Mouse (Mus musculus): ENCODE results near the gene Mpped2.

The Mpped2 gene

GRCm38 (mm10) chr2:106705664-106706063 is 12.6 kb downstream of the Mpped2 start:
- no peak for DNase-seq (ENCODE audit: low read depth, low spot score)

- no peak for DNase-seq (ENCODE audit: low read depth, low spot score)
These were observed 14.1 kb downstream of the Mpped2 start for GRCm38 (mm10) chr2:106707136-106707535.

- no peak for DNase-seq (ENCODE audit: low read depth, low spot score)
These were observed 17.9 kb downstream of the Mpped2 start for GRCm38 (mm10) chr2:106710862-106711477.

GRCm38 (mm10) chr2:106711506-106711905 is 18.4 kb downstream of the Mpped2 start:
- DNase-seq (ENCODE audit: low read depth, low spot score), result no peak

- no peak for DNase-seq (ENCODE audit: low read depth, low spot score)
These were observed 20.1 kb downstream of the Mpped2 start for GRCm38 (mm10) chr2:106713151-106713550.

DNA sequence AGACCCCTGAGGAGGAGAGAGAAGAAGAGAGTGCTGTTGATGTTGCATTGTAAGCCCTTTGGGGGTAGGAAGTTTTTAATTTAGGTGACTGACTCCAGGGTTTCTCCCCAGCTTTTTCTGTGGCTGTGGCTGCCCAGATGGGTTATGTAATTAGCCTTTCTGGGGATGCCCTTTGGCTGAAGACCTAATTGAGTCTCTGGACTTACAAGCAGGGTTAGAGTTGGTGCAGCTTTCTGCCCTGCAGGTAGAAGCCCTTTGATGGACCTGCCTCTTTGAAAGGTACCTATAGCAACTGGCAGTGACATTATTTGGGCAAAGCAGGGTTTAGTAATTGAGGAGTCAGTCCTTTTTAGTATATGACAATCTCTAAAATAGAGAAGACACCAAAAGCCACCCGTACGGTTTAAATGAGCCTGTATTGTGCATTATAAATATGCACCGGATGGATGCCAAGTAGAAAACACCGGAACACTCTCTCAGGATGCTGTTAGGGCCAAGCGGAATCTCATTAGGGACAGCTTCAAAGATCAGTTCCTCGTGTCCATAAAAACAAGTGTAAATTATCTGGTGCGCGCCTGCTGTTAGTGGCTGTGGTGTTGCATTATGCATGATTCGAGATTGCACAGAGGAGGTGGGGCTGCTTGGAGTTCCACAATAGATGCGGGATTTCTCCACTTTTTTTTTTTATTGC is 22.8 kb downstream of the Mpped2 start:
- DNase-seq (ENCODE audit: low read depth, low spot score), result no peak

GRCm38 (mm10) chr2:106716365-106716717 is 23.3 kb downstream of the Mpped2 start:
- no peak for DNase-seq (ENCODE audit: low read depth, low spot score)

GRCm38 (mm10) chr2:106718888-106719287 is 25.8 kb downstream of the Mpped2 start:
- no peak for DNase-seq (ENCODE audit: low read depth, low spot score)

DNA sequence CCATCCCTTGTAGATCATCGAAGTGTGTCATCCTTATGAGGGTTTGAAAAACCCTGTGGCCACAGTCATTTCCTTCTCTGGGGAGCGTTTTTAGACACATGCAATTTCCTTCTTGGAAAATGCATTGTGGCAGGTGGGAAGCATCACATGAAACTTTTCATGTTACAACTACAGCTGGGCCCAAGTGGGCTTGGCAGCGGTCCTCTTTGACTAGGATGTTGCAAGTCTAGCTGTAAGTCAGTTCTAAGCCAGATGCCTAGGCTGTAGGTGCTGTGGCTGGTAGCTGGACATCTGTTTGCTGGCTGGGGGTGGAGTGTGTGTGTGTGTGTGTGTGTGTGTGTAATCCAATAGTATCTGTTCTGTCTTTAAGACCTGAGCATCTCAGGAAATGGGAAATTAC is 26.4 kb downstream of the Mpped2 start:
- DNase-seq (ENCODE audit: low read depth, low spot score), result no peak

GRCm38 (mm10) chr2:106720644-106721043 is 27.6 kb downstream of the Mpped2 start:
- DNase-seq (ENCODE audit: low read depth, low spot score), result no peak

DNA sequence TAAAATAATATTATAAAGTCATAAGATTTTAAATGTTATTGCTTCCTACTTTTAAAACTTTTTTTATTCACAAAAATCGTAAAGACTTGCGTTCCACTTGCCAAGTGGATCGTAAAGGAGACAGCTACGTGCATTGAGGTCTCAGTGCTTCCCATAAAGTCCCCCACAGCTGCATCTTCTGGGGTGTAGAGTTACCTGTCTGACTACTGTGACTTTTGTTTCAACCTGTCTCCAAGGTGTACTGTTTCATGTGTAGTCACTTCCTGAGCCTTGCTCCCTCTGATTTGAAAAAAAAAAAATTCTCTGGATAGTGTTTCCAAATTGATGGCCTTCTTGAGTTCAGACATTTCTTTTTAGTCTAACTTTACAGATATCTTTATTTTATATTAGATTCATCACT is 29.0 kb downstream of the Mpped2 start:
- no peak for DNase-seq (ENCODE audit: low read depth, low spot score)

DNA sequence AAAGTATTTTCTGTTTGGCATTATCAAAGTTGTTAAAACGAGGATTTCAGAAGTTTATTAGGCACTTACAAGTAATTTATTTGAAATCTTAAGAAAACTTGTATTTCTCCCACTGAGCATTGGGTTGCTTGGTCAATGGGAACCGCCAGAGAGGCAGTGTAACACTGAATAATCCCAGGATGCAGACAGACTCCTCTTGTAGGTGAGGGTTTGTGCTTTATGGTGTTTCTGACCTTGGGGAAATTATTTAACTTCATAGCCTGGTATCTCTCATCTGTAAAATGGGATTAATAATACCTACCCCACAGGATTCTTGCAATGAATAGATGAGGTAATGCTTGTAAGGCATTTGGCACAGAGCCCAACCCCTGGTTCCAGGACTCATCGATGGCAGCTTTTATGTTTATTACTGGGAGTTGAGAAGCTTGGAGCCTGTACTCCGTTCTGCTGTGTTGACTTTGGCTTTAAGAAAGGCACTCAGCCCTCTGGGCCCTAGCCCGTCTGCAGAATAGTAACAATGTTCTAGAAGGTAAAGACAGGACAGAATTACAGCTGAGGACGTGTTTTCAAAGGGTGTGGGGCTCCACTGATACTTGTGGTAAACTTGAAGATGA is 37.0 kb downstream of the Mpped2 start:
- no peak for DNase-seq (ENCODE audit: low read depth, low spot score)

DNA sequence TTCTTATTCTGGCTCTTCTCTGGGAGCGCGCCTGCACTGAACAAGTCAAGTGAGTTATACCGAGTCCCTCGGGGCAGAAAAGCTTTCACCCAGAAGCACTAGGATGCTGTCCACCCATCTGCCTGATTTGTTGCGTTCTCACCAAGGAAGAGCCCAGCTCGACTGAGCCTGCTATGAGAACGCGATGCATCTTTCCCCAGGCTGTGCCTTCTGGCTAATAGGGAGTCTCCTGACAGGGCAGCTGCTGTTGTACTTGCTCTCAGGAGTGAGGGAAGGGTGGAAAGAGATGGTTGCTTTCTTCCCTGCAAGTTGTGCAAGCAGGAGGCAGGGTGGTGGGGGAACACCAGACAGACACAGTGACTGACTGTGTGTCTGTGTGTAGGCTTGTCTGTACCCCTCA is 37.5 kb downstream of the Mpped2 start:
- no peak for DNase-seq (ENCODE audit: low read depth, low spot score)

DNA sequence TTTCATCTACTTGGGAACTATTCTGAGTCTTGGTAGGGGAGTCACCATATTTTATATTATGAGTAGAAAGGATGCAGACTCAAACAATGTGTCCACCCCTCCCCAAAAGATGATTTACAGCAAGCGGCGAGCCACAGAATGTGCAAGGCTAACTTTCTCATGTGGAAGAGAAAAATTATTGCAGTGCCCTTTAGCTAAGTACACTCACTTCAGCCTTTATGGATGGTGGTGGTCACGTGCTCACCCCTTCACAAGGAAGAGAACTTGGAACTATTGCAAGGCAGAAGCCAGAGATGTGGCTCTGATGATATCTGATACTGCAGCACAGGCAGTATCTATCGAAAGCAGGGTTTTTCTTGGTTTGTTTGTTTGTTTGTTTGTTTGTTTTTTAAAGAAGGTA is 38.4 kb downstream of the Mpped2 start:
- DNase-seq (ENCODE audit: low read depth, low spot score), result no peak

- DNase-seq (ENCODE audit: low read depth, low spot score), result no peak
These were observed 39.1 kb downstream of the Mpped2 start for GRCm38 (mm10) chr2:106732171-106732570.

- no peak for DNase-seq (ENCODE audit: low read depth, low spot score)
These were observed 40.3 kb downstream of the Mpped2 start for GRCm38 (mm10) chr2:106733396-106733795.

GRCm38 (mm10) chr2:106734004-106734403 is 40.9 kb downstream of the Mpped2 start:
- DNase-seq (ENCODE audit: low read depth, low spot score), result no peak

DNA sequence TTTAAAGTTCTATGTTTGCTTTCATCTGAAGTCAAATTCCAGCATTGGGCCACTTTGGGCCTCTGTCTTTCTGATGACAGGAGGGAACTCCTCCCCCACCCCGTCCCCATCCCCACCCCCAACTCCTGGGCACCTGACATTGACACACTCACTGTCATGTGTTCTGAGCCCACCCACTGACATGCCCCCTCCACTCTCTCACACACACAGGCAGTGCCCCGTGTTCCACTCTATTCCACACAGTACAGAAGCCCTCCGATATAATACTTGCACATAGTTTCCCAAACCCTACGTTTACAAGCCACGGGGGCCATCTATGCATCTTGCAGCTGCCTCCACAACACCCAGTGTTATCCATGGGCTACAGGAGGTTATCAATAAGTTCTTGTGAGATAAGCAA is 42.1 kb downstream of the Mpped2 start:
- DNase-seq (ENCODE audit: low read depth, low spot score), result no peak

DNA sequence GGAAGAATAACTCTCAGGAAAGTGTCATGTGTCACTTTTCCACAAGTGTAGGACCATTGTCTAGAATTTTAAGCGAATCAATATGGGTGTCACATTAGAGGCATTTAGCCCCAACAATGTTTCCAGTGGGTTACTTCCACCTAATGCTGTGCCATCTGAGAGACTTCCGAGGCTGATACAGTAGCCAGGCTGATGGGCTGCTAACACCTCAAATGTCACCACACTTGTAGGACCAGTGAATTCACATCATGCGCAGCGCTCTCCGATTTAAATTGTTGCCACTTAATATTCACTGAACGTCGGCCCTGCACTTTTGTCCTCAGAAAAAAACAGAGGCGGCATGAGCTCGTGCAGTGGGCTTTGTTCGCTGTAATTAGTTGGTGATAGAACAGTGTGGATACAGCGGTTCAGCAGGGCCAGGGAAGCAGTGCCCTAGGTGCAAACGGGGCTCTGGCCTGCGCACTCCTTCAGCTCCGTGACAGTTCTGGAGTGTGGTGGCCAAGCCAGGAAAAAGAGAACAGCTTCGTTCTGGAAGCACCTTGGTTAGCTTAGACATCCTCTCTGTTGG is 42.8 kb downstream of the Mpped2 start:
- no peak for DNase-seq (ENCODE audit: low read depth, low spot score)

DNA sequence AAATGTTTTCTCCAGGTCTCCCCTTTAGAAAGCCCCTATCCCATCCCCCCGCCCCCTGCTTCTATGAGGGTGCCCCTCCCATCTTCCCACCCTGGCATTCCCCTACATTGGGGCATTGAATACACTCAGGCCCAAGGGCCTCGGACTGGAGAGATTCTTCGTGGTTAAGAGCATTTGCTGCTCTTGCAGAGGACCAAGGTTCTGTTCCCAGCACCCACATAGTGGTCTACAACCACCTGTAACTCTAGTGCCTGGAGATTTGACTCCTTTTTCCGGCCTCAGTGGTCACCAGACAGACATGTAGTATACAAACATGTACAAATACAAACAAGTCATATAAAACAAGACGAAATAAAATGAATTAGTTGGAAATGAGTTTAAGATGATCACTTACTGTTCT is 45.9 kb downstream of the Mpped2 start:
- DNase-seq (ENCODE audit: low read depth, low spot score), result no peak

DNA sequence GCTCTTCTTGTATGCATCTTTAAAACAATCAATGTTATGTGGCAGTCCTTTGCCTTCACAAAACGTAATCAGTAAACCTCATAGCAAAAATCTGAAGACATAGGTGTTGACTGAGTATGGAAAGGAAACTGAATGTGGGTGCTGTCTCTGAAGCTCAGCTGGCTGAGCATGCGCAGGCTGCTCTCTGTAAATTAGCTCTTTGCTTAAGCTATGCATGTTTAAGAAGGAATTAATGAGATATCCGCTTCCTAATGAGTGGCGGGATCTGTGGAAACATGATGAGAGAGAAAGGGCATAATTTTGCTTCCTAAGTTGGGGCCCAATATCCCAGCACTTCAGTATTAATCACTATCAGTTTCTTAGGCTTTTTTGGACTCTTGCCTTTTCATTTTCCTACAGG is 51.0 kb downstream of the Mpped2 start:
- DNase-seq (ENCODE audit: low read depth, low spot score), result no peak

DNA sequence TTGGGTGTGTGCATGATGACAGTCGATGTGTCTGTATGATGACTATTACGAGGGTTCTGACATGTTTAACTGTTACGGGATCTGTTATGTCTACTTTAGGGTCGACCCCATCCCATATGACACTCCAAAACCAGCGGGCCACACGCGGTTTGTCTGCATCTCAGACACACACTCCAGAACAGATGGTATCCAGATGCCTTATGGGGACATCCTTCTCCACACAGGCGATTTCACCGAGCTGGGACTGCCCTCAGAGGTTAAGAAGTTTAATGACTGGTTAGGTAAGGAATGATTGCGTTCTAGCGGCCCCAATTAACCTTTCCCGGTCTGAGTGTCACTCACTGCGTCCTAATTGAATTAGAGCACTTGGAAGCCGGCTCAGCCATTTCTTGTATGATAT is 51.5 kb downstream of the Mpped2 start:
- DNase-seq (ENCODE audit: low read depth, low spot score), result no peak

DNA sequence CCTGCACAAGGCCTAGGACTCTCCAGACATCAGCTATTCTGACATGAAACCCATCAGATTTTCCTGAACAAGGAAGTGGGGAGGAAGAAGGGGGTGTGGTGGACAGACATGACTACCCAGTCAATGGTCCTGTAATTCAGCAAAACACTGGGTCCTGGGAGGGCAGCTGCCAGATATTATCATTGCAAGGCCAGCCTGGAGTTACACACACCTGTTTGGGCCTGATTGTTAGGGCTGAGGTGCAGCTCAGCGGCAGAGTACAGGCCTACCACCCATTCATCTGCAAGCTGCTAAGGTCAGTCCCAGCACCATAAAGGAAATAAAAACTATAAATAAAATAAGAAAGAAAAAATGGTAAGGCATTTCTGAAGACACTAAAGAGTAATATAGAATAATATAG is 52.3 kb downstream of the Mpped2 start:
- no peak for DNase-seq (ENCODE audit: low read depth, low spot score)
